Mouse (Mus musculus) erythroblast, embryonic 14.5 days (primary cell): ENCODE results near the gene Isca2.

Experiments
- GATA1 ChIP-seq: IDR thresholded peaks from 2 replicates; pipeline ENCODE4 v1.6.1; 2012; ENCODE audit warnings: low read length, inconsistent platforms, mixed read lengths
- TAL1 ChIP-seq: IDR thresholded peaks from 3 replicates; pipeline ENCODE4 v1.6.1; 2012; ENCODE audit warnings: low read length, inconsistent platforms, mixed read lengths

GRCm38 (mm10) chr12:84801532-84802110 lies 28.6 kb downstream of the Isca2 start:
- TF ChIP-seq TAL1 = no peak
- TF ChIP-seq GATA1 = no peak
